Mouse (Mus musculus) hindbrain, embryonic 15.5 days (tissue): ENCODE measurements around the gene Lst1. TPM values are rescaled to one million over a fixed set of nuclear protein-coding genes. Genes with fewer than 3 reads are reported as not detected.

Source experiments
- ATAC-seq: fragments of 200-750 bp; cut with Nextera tagmentation; 2 replicates; pipeline ENCODE4 v1.8.0; 2017; ENCODE audit warnings: low read depth, moderate number of reproducible peaks, moderate TSS enrichment; ENCODE audit not compliant: low FRiP score
- H3K27ac ChIP-seq: fragments of 300-500 bp; sonication (generic); replicated peaks from 2 replicates; pipeline ENCODE4 v1.5.1; 2015; ENCODE audit warnings: mild to moderate bottlenecking, inconsistent platforms
- H3K27me3 ChIP-seq: fragments of 300-500 bp; sonication (generic); 2 replicates; pipeline ENCODE4 v1.6.1; 2015; ENCODE audit warnings: control low read depth, inconsistent platforms
- H3K36me3 ChIP-seq: fragments of 300-500 bp; sonication (generic); 2 replicates; pipeline ENCODE4 v1.6.1; 2015; ENCODE audit warnings: control low read depth, inconsistent platforms
- H3K4me1 ChIP-seq: fragments of 300-500 bp; sonication (generic); replicated peaks from 2 replicates; pipeline ENCODE4 v1.6.1; 2015; ENCODE audit warnings: control low read depth, inconsistent platforms
- H3K4me2 ChIP-seq: fragments of 300-500 bp; sonication (generic); 2 replicates; pipeline ENCODE4 v1.6.1; 2015; ENCODE audit warnings: moderate library complexity, mild to moderate bottlenecking, inconsistent platforms
- H3K4me3 ChIP-seq: fragments of 300-500 bp; sonication (generic); 2 replicates; pipeline ENCODE4 v1.5.1; 2015; ENCODE audit warnings: mild to moderate bottlenecking, inconsistent platforms
- H3K9ac ChIP-seq: fragments of 300-500 bp; sonication (generic); 2 replicates; pipeline ENCODE4 v1.6.1; 2015; ENCODE audit warnings: inconsistent platforms
- H3K9me3 ChIP-seq: fragments of 300-500 bp; sonication (generic); 2 replicates; pipeline ENCODE4 v1.6.1; 2016; ENCODE audit warnings: control low read depth, inconsistent platforms
- WGBS: fragments of 180-500 bp; shearing (Covaris S2); methylation state at CpG from one replicate; pipeline ENCODE4 v1.1.7; 2015; 5-methylcytosine and 5-hydroxymethylcytosine counted together
- polyA plus RNA-seq: library from polyadenylated mRNA; unstranded; fragments of >200 nt; fragmentation: Nextera tagmentation; extraction: Ambion mirVana; gene quantifications from 2 replicates; pipeline ENCODE4 v1.2.1, GENCODE M21; 2015

The Lst1 gene
- polyA plus RNA-seq, 1 experiment from 2014 or later = 5.6 TPM

DNA sequence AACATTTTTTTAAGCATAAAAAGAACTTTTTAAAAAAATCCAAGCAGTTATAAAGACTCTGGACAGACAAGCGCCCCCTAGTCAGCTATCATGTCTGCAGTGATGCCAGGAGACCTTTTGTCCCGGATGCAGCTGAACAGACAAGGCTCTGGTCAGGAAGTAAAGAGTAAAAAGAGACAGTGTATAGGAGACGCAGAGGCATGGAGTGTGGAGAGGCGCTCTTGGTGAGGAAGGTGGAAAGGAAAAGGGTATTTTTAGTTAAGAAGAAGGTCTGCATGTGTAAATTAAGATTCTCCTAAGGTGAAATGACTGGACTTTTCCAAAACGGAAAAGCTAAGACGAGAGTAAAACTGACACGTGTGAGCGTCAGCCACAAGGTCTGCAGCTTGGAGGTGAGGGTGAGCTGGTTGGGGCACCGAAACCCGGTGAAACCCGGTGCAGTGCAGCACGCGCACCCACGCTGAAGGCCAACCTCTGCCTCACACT is 38.4 kb upstream of the Lst1 start:
- peaks cover 3% of the 10 kb centered on the region; the same call in 1 of the 2 replicates for H3K4me1 ChIP-seq
- no peak overlapping the region for H3K4me3 ChIP-seq
- H3K27me3 ChIP-seq = no peaks in the 10 kb centered on the region
- peaks cover 32% of the 10 kb centered on the region for H3K36me3 ChIP-seq
- 87% methylated on average over 14 of the region's 14 CpGs for WGBS
- ATAC-seq = no peak
- H3K9ac ChIP-seq = no peak overlapping the region
- H3K9me3 ChIP-seq = no peaks in the 10 kb centered on the region
- no peak overlapping the region for H3K4me2 ChIP-seq
- no peak overlapping the region for H3K27ac ChIP-seq

DNA sequence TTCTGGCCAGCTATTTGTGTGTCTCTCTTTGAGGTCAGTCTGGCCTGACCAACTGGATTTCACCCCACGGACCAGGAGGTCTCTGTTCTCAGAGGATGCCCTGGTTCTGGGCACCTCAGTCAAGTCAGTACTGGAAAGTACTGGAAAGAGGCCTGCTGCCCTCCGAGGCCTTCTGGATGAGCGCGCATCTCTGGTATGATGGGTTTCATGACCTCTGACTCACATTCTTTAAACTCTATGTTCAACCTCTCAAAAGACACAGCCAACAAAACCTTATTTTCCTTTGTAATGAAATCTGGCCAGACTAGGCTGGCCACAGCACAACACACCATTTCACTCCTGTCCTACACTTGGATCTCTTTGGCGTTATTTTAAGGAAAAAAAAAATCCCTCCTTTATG is 37.2 kb upstream of the Lst1 start:
- no peak for ATAC-seq
- Histone ChIP-seq H3K27me3 (no peaks in the 10 kb centered on the region), H3K27ac (no peak overlapping the region), H3K9ac (no peak overlapping the region), H3K4me2 (no peak overlapping the region), H3K9me3 (no peaks in the 10 kb centered on the region), H3K4me1 (no peaks in the 10 kb centered on the region), H3K36me3 (peaks cover 37% of the 10 kb centered on the region), H3K4me3 (no peak overlapping the region)
- WGBS = 97% methylated on average over 5 of the region's 5 CpGs

DNA sequence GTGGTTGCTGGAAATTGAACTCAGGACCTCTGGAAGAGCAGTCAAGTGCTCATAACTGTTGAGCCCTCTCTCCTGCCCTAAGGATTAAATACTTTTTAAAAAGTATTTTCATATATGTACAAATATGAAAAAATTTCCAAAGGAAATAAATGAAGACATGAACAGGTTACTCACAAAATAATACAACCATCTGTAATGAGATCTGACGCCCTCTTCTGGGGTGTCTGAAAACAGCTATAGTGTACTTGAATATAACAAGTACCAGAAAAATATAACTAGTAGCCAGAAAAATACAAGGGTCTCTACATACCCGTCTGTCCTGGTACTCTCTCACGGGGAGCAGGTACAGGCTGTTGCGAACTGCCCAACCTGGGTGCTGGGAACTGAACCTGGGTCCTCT is 36.4 kb upstream of the Lst1 start:
- Histone ChIP-seq H3K27ac (no peak overlapping the region), H3K4me3 (no peak overlapping the region), H3K36me3 (peaks cover 36% of the 10 kb centered on the region), H3K4me1 (no peaks in the 10 kb centered on the region), H3K9me3 (no peaks in the 10 kb centered on the region), H3K27me3 (no peaks in the 10 kb centered on the region), H3K9ac (no peak overlapping the region), H3K4me2 (no peak overlapping the region)
- 94% methylated on average over 4 of the region's 4 CpGs for WGBS
- no peak for ATAC-seq

DNA sequence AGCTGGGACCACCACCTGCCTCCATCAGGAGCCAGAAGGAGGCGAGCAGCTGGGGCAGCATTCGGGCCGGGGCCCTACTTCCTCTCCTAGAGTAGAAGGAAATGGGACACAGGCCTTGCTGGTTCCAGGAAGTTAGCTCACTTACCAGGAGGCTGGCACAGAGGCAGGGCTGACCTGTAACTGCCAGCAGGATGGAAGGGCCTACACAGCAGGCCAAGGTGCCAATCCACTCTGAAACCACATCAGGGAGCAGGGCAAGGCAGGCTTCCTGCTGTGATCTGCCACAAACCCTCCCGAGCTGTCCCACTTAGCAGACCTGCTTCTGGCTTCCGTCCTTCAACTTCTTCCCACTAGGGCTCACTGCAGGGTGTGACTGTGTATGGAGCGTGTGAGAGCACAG is 34.1 kb upstream of the Lst1 start:
- ATAC-seq = no peak
- Histone ChIP-seq H3K9me3 (no peaks in the 10 kb centered on the region), H3K4me2 (no peak overlapping the region), H3K27ac (no peak overlapping the region), H3K4me1 (no peaks in the 10 kb centered on the region), H3K36me3 (peaks cover 14% of the 10 kb centered on the region), H3K9ac (no peak overlapping the region), H3K27me3 (no peaks in the 10 kb centered on the region), H3K4me3 (no peak overlapping the region)
- 81% methylated on average over 6 of the region's 6 CpGs for WGBS

DNA sequence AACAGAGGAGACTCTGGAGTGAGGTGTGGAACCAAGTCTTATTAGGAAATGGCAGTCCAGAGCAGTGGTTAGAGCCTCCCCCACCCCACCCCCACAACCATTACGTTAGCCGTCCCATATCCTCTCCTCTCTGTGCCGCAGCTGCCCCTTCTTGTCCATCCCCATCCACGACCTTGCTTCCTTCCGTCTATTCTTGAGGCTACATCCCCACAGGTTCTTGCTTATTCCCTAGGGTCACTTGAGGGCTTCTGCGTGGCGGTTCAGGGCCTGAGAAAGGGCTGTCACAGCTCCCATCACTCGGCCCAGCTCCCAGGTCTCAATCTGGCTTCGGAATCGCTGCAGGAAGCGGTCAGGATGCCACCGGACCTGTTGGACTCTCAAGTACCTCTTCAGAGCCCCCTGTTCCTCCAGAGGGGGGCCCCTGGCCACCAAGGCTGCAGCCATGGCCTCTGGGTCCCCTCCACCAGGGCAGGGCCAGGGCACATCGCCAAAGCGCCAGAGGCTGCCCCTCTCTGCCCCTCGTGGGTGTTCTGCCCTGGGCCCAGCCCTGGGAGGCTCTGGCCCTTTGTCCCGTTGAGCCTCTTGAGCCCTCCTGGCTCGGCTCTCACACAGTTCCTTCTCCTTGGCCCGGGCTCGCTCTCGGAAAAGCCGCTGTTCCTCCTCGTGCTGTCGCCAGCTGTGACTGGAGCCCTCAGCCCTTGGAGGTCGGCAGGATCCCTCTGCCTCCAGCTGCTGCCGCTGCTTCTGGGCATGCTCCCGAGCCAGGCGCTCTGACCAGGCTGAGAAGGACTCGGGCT is 32.1 kb upstream of the Lst1 start, which contains the start of gene Gm16181:
Gene Gm16181, plus strand, starts transcription at position 679 of the 797 bp plus-strand sequence.
- Histone ChIP-seq H3K4me1 (no peaks in the 10 kb centered on the region), H3K4me2 (no peak within 1 kb of the TSS), H3K9me3 (no peaks in the 10 kb centered on the region), H3K36me3 (peaks cover 13% of the 10 kb centered on the region), H3K4me3 (no peak within 1 kb of the TSS), H3K9ac (no peak within 1 kb of the TSS), H3K27me3 (no peaks in the 10 kb centered on the region), H3K27ac (no peak within 1 kb of the TSS)
- 74% methylated on average over 28 of the region's 28 CpGs for WGBS
- ATAC-seq = no peak

DNA sequence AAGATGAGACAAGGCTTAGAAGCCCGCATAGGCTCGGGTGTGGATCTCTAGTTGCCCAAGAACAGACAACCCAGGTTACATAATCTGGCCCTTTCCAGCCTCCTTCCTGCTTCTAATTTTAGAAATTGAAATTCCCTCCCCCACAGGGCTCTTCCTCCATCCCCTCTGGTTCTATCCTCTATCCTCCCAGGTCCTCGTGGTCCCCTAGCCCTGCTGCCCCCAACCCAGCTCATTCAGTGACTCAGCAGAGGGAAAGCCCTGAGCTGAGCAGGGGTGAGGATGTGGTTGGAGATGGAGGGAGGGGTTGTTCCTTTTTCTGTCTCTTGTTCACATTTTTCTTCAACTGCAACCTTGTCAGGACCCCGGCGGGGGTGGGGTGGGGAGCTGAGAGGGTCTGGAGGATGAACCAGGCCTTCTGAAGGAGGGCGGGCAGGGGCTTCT is 31.4 kb upstream of the Lst1 start:
- ATAC-seq = no peak
- no peak overlapping the region for H3K4me2 ChIP-seq
- 90% methylated on average over 6 of the region's 6 CpGs for WGBS
- no peak overlapping the region for H3K4me3 ChIP-seq
- H3K4me1 ChIP-seq = no peaks in the 10 kb centered on the region
- H3K27me3 ChIP-seq = no peaks in the 10 kb centered on the region
- peaks cover 13% of the 10 kb centered on the region for H3K36me3 ChIP-seq
- H3K27ac ChIP-seq = no peak overlapping the region
- no peak overlapping the region for H3K9ac ChIP-seq
- no peaks in the 10 kb centered on the region for H3K9me3 ChIP-seq

DNA sequence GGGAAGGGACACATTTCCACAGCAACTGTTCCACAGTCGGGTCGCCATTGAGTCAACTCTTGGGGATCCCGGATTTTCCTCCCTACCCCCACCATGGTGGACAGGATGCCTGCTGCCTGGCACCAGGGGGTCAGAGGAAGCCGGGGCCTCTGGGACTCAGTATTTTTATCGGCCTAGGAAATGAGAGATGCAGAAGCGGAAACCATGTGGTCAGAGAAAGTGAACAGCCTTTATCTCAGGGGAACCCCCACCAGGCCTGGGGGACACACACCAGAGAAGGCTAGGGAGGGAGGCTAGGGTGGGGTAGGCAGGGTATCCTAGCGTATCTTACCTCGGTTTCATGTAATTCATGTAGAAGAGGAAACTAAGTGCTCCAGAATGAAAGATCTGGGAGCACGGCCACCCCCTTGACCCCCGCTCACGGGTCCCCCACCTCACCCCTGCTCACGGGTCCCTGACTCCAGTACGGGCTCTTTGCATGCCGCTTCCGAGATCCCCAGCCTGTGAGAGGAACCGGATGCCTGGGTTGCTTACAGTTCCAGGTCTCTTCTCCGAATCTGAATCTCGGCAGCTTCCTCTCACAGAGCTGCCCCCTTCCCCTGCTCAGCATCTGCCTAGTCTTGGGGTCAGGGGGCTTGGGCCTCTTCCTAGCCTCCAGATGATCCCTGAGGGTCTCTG is 30.4 kb upstream of the Lst1 start:
- no peaks in the 10 kb centered on the region for H3K4me1 ChIP-seq
- H3K9me3 ChIP-seq = no peaks in the 10 kb centered on the region
- no peak for ATAC-seq
- H3K9ac ChIP-seq = no peak overlapping the region
- no peak overlapping the region for H3K4me3 ChIP-seq
- H3K27me3 ChIP-seq = no peaks in the 10 kb centered on the region
- 79% methylated on average over 18 of the region's 18 CpGs for WGBS
- no peak overlapping the region for H3K4me2 ChIP-seq
- H3K36me3 ChIP-seq = peaks cover 13% of the 10 kb centered on the region
- H3K27ac ChIP-seq = no peak overlapping the region

DNA sequence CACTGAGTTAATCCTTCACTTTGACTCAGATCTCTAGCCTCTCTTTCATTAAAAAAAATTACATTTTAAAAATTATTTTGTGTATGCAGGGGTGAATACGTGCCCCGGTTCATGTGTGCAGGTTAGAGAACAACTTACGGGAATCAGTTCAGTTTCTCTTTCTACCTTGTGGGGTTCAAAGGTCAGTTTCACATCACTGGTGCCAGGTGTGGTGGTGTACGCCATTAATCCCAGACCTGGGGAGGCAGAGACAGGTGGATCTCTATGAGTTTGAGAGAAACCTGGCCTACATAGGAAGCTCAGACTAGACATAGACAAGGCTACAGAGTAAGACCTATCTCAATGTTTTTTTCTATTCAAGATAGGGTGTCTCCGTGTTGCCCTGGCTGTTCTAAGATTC is 24.8 kb upstream of the Lst1 start:
- Histone ChIP-seq H3K4me3 (no peak overlapping the region), H3K4me1 (no peaks in the 10 kb centered on the region), H3K4me2 (no peak overlapping the region), H3K36me3 (no peaks in the 10 kb centered on the region), H3K9me3 (no peaks in the 10 kb centered on the region), H3K9ac (no peak overlapping the region), H3K27me3 (no peaks in the 10 kb centered on the region), H3K27ac (no peak overlapping the region)
- 96% methylated on average over 5 of the region's 5 CpGs for WGBS
- no peak for ATAC-seq

DNA sequence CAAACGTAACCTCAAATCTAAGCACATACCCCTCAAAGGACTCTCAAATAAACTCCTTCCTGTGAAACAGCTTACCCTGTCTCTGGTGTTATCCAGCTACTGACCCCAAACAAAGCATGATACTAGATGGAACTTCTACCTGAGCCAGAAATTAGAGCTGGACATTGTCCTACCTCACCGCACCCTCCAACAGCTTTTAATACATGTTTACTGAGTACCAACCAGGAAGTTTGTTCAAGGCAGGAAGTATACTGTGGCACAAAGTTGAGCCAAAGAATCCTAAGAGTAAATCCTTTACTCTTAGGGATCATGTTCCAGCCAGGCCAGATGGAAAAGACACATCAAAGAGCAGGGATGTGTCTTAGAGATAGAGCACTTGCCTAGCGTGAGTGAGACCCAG is 22.4 kb upstream of the Lst1 start:
- Histone ChIP-seq H3K4me1 (no peaks in the 10 kb centered on the region), H3K4me2 (no peak overlapping the region), H3K36me3 (no peaks in the 10 kb centered on the region), H3K4me3 (no peak overlapping the region), H3K9me3 (no peaks in the 10 kb centered on the region), H3K9ac (no peak overlapping the region), H3K27ac (no peak overlapping the region), H3K27me3 (no peaks in the 10 kb centered on the region)
- WGBS = 87% methylated on average over 3 of the region's 3 CpGs
- no peak for ATAC-seq

DNA sequence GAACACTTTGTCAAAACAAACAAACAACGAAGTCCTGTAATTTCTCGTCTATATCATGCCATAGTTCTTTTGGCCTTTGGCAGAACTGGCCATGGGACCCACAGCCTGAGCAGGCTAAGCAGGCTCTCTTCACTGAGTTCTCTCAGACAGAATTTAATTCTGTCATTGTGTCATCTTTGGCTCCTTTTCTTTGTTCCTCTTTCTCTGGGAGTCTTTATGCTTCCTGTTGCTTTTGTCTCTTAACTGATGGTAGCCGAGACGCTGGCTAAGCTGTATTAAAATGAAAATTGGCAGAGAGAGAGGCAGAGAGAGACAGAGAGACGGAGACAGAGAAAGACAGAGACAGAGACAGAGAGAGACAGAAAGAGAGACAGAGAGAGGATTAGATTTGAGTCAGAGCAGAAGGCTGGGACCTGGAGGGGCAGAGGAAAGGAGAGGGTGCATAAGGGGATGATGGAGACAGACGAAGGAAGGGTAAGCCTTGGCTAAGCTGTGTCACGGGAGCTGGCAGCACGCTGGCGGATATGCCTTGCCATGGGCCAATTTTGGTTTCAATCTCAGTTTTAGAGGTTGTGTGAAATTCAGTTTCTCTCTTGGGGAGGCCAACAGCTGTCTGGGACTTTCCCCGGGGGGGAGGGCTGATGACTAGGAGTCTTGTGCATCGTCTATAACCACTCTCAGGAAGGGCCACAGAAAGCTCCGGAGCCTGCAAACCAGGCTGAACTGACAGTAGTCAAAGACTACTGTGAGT is 21.7 kb upstream of the Lst1 start:
- Histone ChIP-seq H3K9me3 (no peaks in the 10 kb centered on the region), H3K9ac (no peak overlapping the region), H3K4me2 (no peak overlapping the region), H3K36me3 (no peaks in the 10 kb centered on the region), H3K27me3 (0 out of 2 replicates have a peak, but pooled peaks cover 3% of the 10 kb centered on the region), H3K4me3 (no peak overlapping the region), H3K27ac (no peak overlapping the region), H3K4me1 (no peaks in the 10 kb centered on the region)
- WGBS = 69% methylated on average over 12 of the region's 12 CpGs
- no peak for ATAC-seq

DNA sequence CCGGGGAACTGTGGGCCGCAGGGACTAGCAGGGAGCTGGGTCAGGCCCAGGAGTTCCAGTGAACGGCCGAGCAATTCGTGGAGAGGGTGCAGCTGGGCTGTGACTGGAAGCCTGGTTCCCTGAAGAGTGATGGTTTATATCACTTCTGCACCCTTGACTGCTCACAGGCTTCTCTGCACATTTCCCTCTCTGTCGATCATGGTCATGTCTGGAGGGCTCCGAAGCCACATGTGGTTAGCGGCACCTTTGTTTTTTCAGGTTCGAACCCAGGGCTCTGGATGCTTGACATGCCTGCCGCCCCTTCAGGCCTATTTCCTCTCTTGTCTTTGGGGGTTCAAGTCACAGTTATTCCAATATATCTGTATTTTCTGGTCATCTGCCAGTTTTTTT is 17.1 kb upstream of the Lst1 start:
- no peak for ATAC-seq
- H3K4me1 ChIP-seq = no peaks in the 10 kb centered on the region
- 0 out of 2 replicates have a peak overlapping the region, but pooled peaks have one; percentile 6 for H3K4me2 ChIP-seq
- no peaks in the 10 kb centered on the region for H3K9me3 ChIP-seq
- 0 out of 2 replicates have a peak, but pooled peaks cover 17% of the 10 kb centered on the region for H3K27me3 ChIP-seq
- H3K36me3 ChIP-seq = no peaks in the 10 kb centered on the region
- no peak overlapping the region for H3K27ac ChIP-seq
- WGBS = 59% methylated on average over 10 of the region's 10 CpGs
- no peak overlapping the region for H3K9ac ChIP-seq
- no peak overlapping the region for H3K4me3 ChIP-seq
